Mouse (Mus musculus) bone marrow, adult 2 months (tissue): ENCODE data around the gene Fyn. TPM values are rescaled to one million over a fixed set of nuclear protein-coding genes. Genes with fewer than 3 reads are reported as not detected.

ENCODE experiments used
- H3K27ac ChIP-seq: fragments of 200-500 bp; 2 replicates; pipeline ENCODE4 v1.5.1; 2012; ENCODE audit warnings: low read depth, mild to moderate bottlenecking, control low read depth, inconsistent platforms, low read length; ENCODE audit not compliant: control insufficient read depth, poor library complexity, insufficient read depth
- H3K4me1 ChIP-seq: fragments of 200-500 bp; 2 replicates; pipeline ENCODE4 v1.6.1; 2011; ENCODE audit warnings: low read length; ENCODE audit not compliant: control insufficient read depth, insufficient read depth
- H3K4me3 ChIP-seq: fragments of 200-500 bp; replicated peaks from 2 replicates; pipeline ENCODE3; 2011; ENCODE audit warnings: mild to moderate bottlenecking, low read depth, low read length, control low read depth; ENCODE audit not compliant: control insufficient read depth
- CTCF ChIP-seq: fragments of 200-500 bp; IDR thresholded peaks from 2 replicates; pipeline ENCODE4 v1.5.1; 2011; ENCODE audit warnings: low read length, control low read depth; ENCODE audit not compliant: control insufficient read depth, insufficient read depth
- POLR2A ChIP-seq: fragments of 200-500 bp; IDR thresholded peaks from 2 replicates; pipeline ENCODE4 v1.6.1; 2011; ENCODE audit warnings: low read depth, mild to moderate bottlenecking, control low read depth, low read length, borderline replicate concordance; ENCODE audit not compliant: control insufficient read depth
- WGBS: fragments of 180-500 bp; shearing (Covaris S2); methylation state at CpG from one replicate; pipeline ENCODE4 v1.1.7; 2018; 5-methylcytosine and 5-hydroxymethylcytosine counted together
- polyA plus RNA-seq: library from polyadenylated mRNA; stranded (reverse); fragments of >200 nt; gene quantifications from 2 replicates; pipeline ENCODE4 v1.2.4, GENCODE M21; 2011; ENCODE audit warnings: low replicate concordance; ENCODE audit not compliant: missing spikeins, insufficient read depth, insufficient read length

Gene Fyn
- polyA plus RNA-seq, 1 experiment, result 32.3 TPM

GRCm38 (mm10) chr10:39568991-39569390 lies 200.3 kb downstream of the Fyn start:
- TF ChIP-seq CTCF (no peak), POLR2A (no peak)
- Histone ChIP-seq H3K4me1 (no peaks in the 10 kb centered on the region), H3K27ac (no peak overlapping the region), H3K4me3 (no peak overlapping the region)
- 83% methylated on average over 4 of the region's 4 CpGs for WGBS

- Histone ChIP-seq H3K4me3 (no peak overlapping the region), H3K4me1 (no peaks in the 10 kb centered on the region), H3K27ac (no peak overlapping the region)
- TF ChIP-seq POLR2A (no peak), CTCF (no peak)
- 69% methylated on average over 7 of the region's 7 CpGs for WGBS
Measured at GRCm38 (mm10) chr10:39571011-39571410, 202.4 kb downstream of the Fyn start.

- H3K4me3 ChIP-seq, result no peak overlapping the region
- no peak overlapping the region for H3K27ac ChIP-seq
- WGBS, result 70% methylated on average over 9 of the region's 9 CpGs
Measured at GRCm38 (mm10) chr10:39572050-39572671, 203.5 kb downstream of the Fyn start.

GRCm38 (mm10) chr10:39572672-39573051 lies 204.0 kb downstream of the Fyn start:
- H3K4me1 ChIP-seq, result no peaks in the 10 kb centered on the region
- no peak for TF ChIP-seq CTCF
- no peak for TF ChIP-seq POLR2A
- no peak overlapping the region for H3K4me3 ChIP-seq
- WGBS, result 28% methylated on average over 6 of the region's 6 CpGs
- no peak overlapping the region for H3K27ac ChIP-seq

More at GRCm38 (mm10) chr10:39572050-39572671, 203.5 kb downstream of the Fyn start:
- TF ChIP-seq POLR2A, result no peak
- TF ChIP-seq CTCF, result no peak
- H3K4me1 ChIP-seq, result no peaks in the 10 kb centered on the region

GRCm38 (mm10) chr10:39576466-39576865 lies 207.8 kb downstream of the Fyn start:
- WGBS, result 83% methylated on average over 6 of the region's 6 CpGs
- Histone ChIP-seq H3K27ac (no peak overlapping the region), H3K4me3 (no peak overlapping the region), H3K4me1 (no peaks in the 10 kb centered on the region)
- TF ChIP-seq CTCF, result no peak

GRCm38 (mm10) chr10:39580477-39580876 lies 211.8 kb downstream of the Fyn start:
- Histone ChIP-seq H3K4me1 (no peaks in the 10 kb centered on the region), H3K4me3 (no peak overlapping the region), H3K27ac (no peak overlapping the region)
- TF ChIP-seq CTCF (no peak), POLR2A (no peak)
- 87% methylated on average over 8 of the region's 8 CpGs for WGBS

GRCm38 (mm10) chr10:39582385-39582784 lies 213.7 kb downstream of the Fyn start:
- H3K4me1 ChIP-seq, result no peaks in the 10 kb centered on the region
- 82% methylated on average over 2 of the region's 2 CpGs for WGBS
- no peak overlapping the region for H3K27ac ChIP-seq
- TF ChIP-seq CTCF (no peak), POLR2A (no peak)
- H3K4me3 ChIP-seq, result no peak overlapping the region

- 87% methylated on average over 12 of the region's 12 CpGs for WGBS
- Histone ChIP-seq H3K4me1 (no peaks in the 10 kb centered on the region), H3K27ac (no peak overlapping the region), H3K4me3 (no peak overlapping the region)
- TF ChIP-seq POLR2A, result no peak
- no peak for TF ChIP-seq CTCF
Measured at GRCm38 (mm10) chr10:39583718-39584117, 215.1 kb downstream of the Fyn start.

- Histone ChIP-seq H3K4me3 (no peak overlapping the region), H3K4me1 (no peaks in the 10 kb centered on the region), H3K27ac (no peak overlapping the region)
- WGBS, result 65% methylated on average over 5 of the region's 5 CpGs
- TF ChIP-seq CTCF (no peak), POLR2A (no peak)
Measured at GRCm38 (mm10) chr10:39587290-39587925, 218.8 kb downstream of the Fyn start.
